Mouse (Mus musculus) E14TG2a.4 (cell line): ENCODE data around the gene Adk.

Source experiments
- CTCF ChIP-seq: conservative IDR thresholded peaks from 2 replicates; pipeline ENCODE4 v1.5.1; 2014; ENCODE audit warnings: low read length
- NANOG ChIP-seq: IDR thresholded peaks from 2 replicates; pipeline ENCODE4 v1.6.1; 2014; ENCODE audit warnings: borderline replicate concordance, low read length, mixed read lengths
- POU5F1 ChIP-seq: IDR thresholded peaks from 2 replicates; pipeline ENCODE4 v1.6.1; 2014; ENCODE audit warnings: low read length, borderline replicate concordance

DNA sequence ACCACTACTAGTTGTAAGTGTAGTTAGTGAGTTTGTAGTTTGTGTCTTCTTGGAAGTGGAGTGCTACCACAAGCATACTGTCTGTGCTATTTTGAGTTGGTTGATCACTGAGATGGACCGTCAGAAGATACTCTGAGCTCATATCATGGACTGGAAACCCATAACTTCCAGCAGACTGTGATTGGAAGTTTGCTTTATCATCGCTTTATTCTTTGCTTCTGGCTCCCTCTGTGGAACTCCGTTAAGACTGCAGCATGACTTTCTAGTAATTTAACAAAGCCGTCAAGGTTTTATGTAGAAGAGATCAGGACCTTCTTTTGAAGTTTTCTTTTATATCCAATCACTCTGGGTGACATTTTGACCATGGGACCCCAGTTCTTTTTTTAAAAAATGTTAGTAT, 58.1 kb downstream of the Adk start:
- TF ChIP-seq CTCF (no peak), POU5F1 (no peak), NANOG (no peak)
